Mouse (Mus musculus) embryonic facial prominence, embryonic 14.5 days (tissue): ENCODE results near the gene Chga. TPM values are rescaled to one million over a fixed set of nuclear protein-coding genes. Genes with fewer than 3 reads are reported as not detected.
A peak's percentile ranks its signal among the peaks of the same experiment; 100 is the strongest.

Source experiments
- ATAC-seq: fragments of 200-750 bp; cut with Nextera tagmentation; 2 replicates; pipeline ENCODE4 v1.8.0; 2017; ENCODE audit warnings: low read depth, moderate number of reproducible peaks, moderate TSS enrichment
- DNase-seq: peaks from one replicate; pipeline ENCODE4 v3.0.0-alpha.2; 2015; ENCODE audit warnings: low spot score
- H3K27ac ChIP-seq: fragments of 300-500 bp; sonication (generic); replicated peaks from 2 replicates; pipeline ENCODE4 v1.5.1; 2014; ENCODE audit warnings: low read depth, mild to moderate bottlenecking, low read length, moderate library complexity
- H3K27me3 ChIP-seq: fragments of 300-500 bp; sonication (generic); replicated peaks from 2 replicates; pipeline ENCODE4 v1.6.1; 2014; ENCODE audit warnings: low read length; ENCODE audit not compliant: control insufficient read depth, insufficient read depth
- H3K36me3 ChIP-seq: fragments of 300-500 bp; sonication (generic); 2 replicates; pipeline ENCODE4 v1.6.1; 2014; ENCODE audit warnings: low read length, mixed read lengths; ENCODE audit not compliant: control insufficient read depth, insufficient read depth
- H3K4me1 ChIP-seq: fragments of 300-500 bp; sonication (generic); 2 replicates; pipeline ENCODE4 v1.6.1; 2014; ENCODE audit warnings: antibody characterized with exemption, low read length; ENCODE audit not compliant: control insufficient read depth, insufficient read depth
- H3K4me2 ChIP-seq: fragments of 300-500 bp; sonication (generic); 2 replicates; pipeline ENCODE4 v1.6.1; 2014; ENCODE audit warnings: low read depth, mild to moderate bottlenecking, low read length, moderate library complexity, mixed read lengths
- H3K4me3 ChIP-seq: fragments of 300-500 bp; sonication (generic); 2 replicates; pipeline ENCODE4 v1.5.1; 2014; ENCODE audit warnings: low read depth, mild to moderate bottlenecking, low read length
- H3K9ac ChIP-seq: fragments of 300-500 bp; sonication (generic); 2 replicates; pipeline ENCODE4 v1.6.1; 2014; ENCODE audit warnings: low read depth, mild to moderate bottlenecking, low read length, moderate library complexity, mixed read lengths
- H3K9me3 ChIP-seq: fragments of 300-500 bp; sonication (generic); 2 replicates; pipeline ENCODE4 v1.6.1; 2016; ENCODE audit warnings: low read length; ENCODE audit not compliant: control insufficient read depth
- WGBS: fragments of 180-500 bp; shearing (Covaris S2); extraction: QIAGEN DNeasy Blood & Tissue Kit; methylation state at CpG from one replicate; pipeline ENCODE4 v1.1.7; 2014; 5-methylcytosine and 5-hydroxymethylcytosine counted together
- polyA plus RNA-seq: library from polyadenylated mRNA; unstranded; fragments of >200 nt; fragmentation: Nextera tagmentation; extraction: Ambion mirVana; gene quantifications from 2 replicates; pipeline ENCODE4 v1.2.1, GENCODE M21; 2014

Chga gene
- polyA plus RNA-seq, 1 experiment from 2014 or later, result 22.2 TPM

- no peaks in the 10 kb centered on the region for H3K9me3 ChIP-seq
- no peaks in the 10 kb centered on the region for H3K4me1 ChIP-seq
- no peak overlapping the region for H3K27ac ChIP-seq
- no peaks in the 10 kb centered on the region for H3K27me3 ChIP-seq
- no peak for ATAC-seq
- H3K36me3 ChIP-seq, result 0 out of 2 replicates have a peak, but pooled peaks cover 10% of the 10 kb centered on the region
- no peak overlapping the region for H3K9ac ChIP-seq
- 88% methylated on average over 13 of the region's 13 CpGs for WGBS
- no peak for DNase-seq
- no peak overlapping the region for H3K4me2 ChIP-seq
- H3K4me3 ChIP-seq, result no peak overlapping the region
Measured at GRCm38 (mm10) chr12:102570111-102570510, 15.3 kb downstream of the Chga start.

- DNase-seq, result no peak
- no peak overlapping the region for H3K27ac ChIP-seq
- H3K36me3 ChIP-seq, result 0 out of 2 replicates have a peak, but pooled peaks cover 10% of the 10 kb centered on the region
- no peaks in the 10 kb centered on the region for H3K9me3 ChIP-seq
- no peaks in the 10 kb centered on the region for H3K27me3 ChIP-seq
- H3K4me1 ChIP-seq, result no peaks in the 10 kb centered on the region
- no peak overlapping the region for H3K4me2 ChIP-seq
- H3K9ac ChIP-seq, result no peak overlapping the region
- H3K4me3 ChIP-seq, result no peak overlapping the region
- 69% methylated on average over 5 of the region's 5 CpGs for WGBS
- no peak for ATAC-seq
Measured at GRCm38 (mm10) chr12:102570734-102571133, 16.0 kb downstream of the Chga start.

GRCm38 (mm10) chr12:102571666-102572065 lies 16.9 kb downstream of the Chga start:
- Histone ChIP-seq H3K36me3 (0 out of 2 replicates have a peak, but pooled peaks cover 10% of the 10 kb centered on the region), H3K9ac (no peak overlapping the region), H3K4me3 (no peak overlapping the region), H3K27ac (no peak overlapping the region), H3K27me3 (no peaks in the 10 kb centered on the region), H3K4me1 (no peaks in the 10 kb centered on the region), H3K9me3 (no peaks in the 10 kb centered on the region), H3K4me2 (no peak overlapping the region)
- DNase-seq (no peak), ATAC-seq (no peak)
- 86% methylated on average over 9 of the region's 9 CpGs for WGBS

- H3K9ac ChIP-seq, result no peak overlapping the region
- H3K4me1 ChIP-seq, result no peaks in the 10 kb centered on the region
- H3K36me3 ChIP-seq, result peaks cover 13% of the 10 kb centered on the region; the same call in 1 of the 2 replicates
- ATAC-seq (no peak), DNase-seq (no peak)
- no peaks in the 10 kb centered on the region for H3K9me3 ChIP-seq
- no peak overlapping the region for H3K4me2 ChIP-seq
- H3K27me3 ChIP-seq, result no peaks in the 10 kb centered on the region
- H3K4me3 ChIP-seq, result no peak overlapping the region
- H3K27ac ChIP-seq, result no peak overlapping the region
- 78% methylated on average over 7 of the region's 7 CpGs for WGBS
Measured at GRCm38 (mm10) chr12:102573036-102573435, 18.3 kb downstream of the Chga start.

- no peak overlapping the region for H3K4me3 ChIP-seq
- DNase-seq (no peak), ATAC-seq (no peak)
- no peaks in the 10 kb centered on the region for H3K4me1 ChIP-seq
- no peak overlapping the region for H3K9ac ChIP-seq
- H3K27ac ChIP-seq, result no peak overlapping the region
- WGBS, result 73% methylated on average over 5 of the region's 5 CpGs
- no peak overlapping the region for H3K4me2 ChIP-seq
- no peaks in the 10 kb centered on the region for H3K27me3 ChIP-seq
- H3K36me3 ChIP-seq, result peaks cover 13% of the 10 kb centered on the region; the same call in 1 of the 2 replicates
- no peaks in the 10 kb centered on the region for H3K9me3 ChIP-seq
Measured at GRCm38 (mm10) chr12:102575541-102576329, 21.0 kb downstream of the Chga start.

GRCm38 (mm10) chr12:102576659-102577398 lies 22.1 kb downstream of the Chga start:
- no peak overlapping the region for H3K4me2 ChIP-seq
- no peaks in the 10 kb centered on the region for H3K4me1 ChIP-seq
- ATAC-seq (no peak), DNase-seq (no peak)
- H3K9ac ChIP-seq, result no peak overlapping the region
- H3K9me3 ChIP-seq, result no peaks in the 10 kb centered on the region
- H3K4me3 ChIP-seq, result no peak overlapping the region
- no peaks in the 10 kb centered on the region for H3K27me3 ChIP-seq
- WGBS, result 80% methylated on average over 10 of the region's 10 CpGs
- H3K36me3 ChIP-seq, result peaks cover 13% of the 10 kb centered on the region; the same call in 1 of the 2 replicates
- H3K27ac ChIP-seq, result no peak overlapping the region

- DNase-seq, result peak; percentile 47
- 71% methylated on average over 6 of the region's 6 CpGs for WGBS
- Histone ChIP-seq H3K9ac (no peak overlapping the region), H3K27ac (no peak overlapping the region), H3K4me2 (no peak overlapping the region), H3K36me3 (peaks cover 12% of the 10 kb centered on the region; the same call in 1 of the 2 replicates), H3K27me3 (no peaks in the 10 kb centered on the region), H3K9me3 (no peaks in the 10 kb centered on the region), H3K4me1 (no peaks in the 10 kb centered on the region), H3K4me3 (no peak overlapping the region)
- ATAC-seq, result peak; percentile 67
Measured at GRCm38 (mm10) chr12:102579041-102579440, 24.3 kb downstream of the Chga start.

- DNase-seq, result no peak
- ATAC-seq, result no peak
- Histone ChIP-seq H3K9me3 (no peaks in the 10 kb centered on the region), H3K36me3 (peaks cover 10% of the 10 kb centered on the region; the same call in 1 of the 2 replicates), H3K4me2 (no peak overlapping the region), H3K4me3 (no peak overlapping the region), H3K27ac (no peak overlapping the region), H3K27me3 (no peaks in the 10 kb centered on the region), H3K4me1 (no peaks in the 10 kb centered on the region), H3K9ac (no peak overlapping the region)
- WGBS, result 70% methylated on average over 5 of the region's 5 CpGs
Measured at GRCm38 (mm10) chr12:102581579-102582196, 26.9 kb downstream of the Chga start.
